Mouse (Mus musculus) bone marrow, adult 2 months (tissue): Measurements from ENCODE around the gene Phf7. TPM values are rescaled to one million over a fixed set of nuclear protein-coding genes. Genes with fewer than 3 reads are reported as not detected.
A peak's percentile ranks its signal among the peaks of the same experiment; 100 is the strongest.

ENCODE experiments used
- H3K27ac ChIP-seq: fragments of 200-500 bp; 2 replicates; pipeline ENCODE4 v1.5.1; 2012; ENCODE audit warnings: low read depth, mild to moderate bottlenecking, control low read depth, inconsistent platforms, low read length; ENCODE audit not compliant: control insufficient read depth, poor library complexity, insufficient read depth
- H3K4me1 ChIP-seq: fragments of 200-500 bp; 2 replicates; pipeline ENCODE4 v1.6.1; 2011; ENCODE audit warnings: low read length; ENCODE audit not compliant: control insufficient read depth, insufficient read depth
- H3K4me3 ChIP-seq: fragments of 200-500 bp; replicated peaks from 2 replicates; pipeline ENCODE3; 2011; ENCODE audit warnings: mild to moderate bottlenecking, low read depth, low read length, control low read depth; ENCODE audit not compliant: control insufficient read depth
- CTCF ChIP-seq: fragments of 200-500 bp; IDR thresholded peaks from 2 replicates; pipeline ENCODE4 v1.5.1; 2011; ENCODE audit warnings: low read length, control low read depth; ENCODE audit not compliant: control insufficient read depth, insufficient read depth
- POLR2A ChIP-seq: fragments of 200-500 bp; IDR thresholded peaks from 2 replicates; pipeline ENCODE4 v1.6.1; 2011; ENCODE audit warnings: low read depth, mild to moderate bottlenecking, control low read depth, low read length, borderline replicate concordance; ENCODE audit not compliant: control insufficient read depth
- WGBS: fragments of 180-500 bp; shearing (Covaris S2); methylation state at CpG from one replicate; pipeline ENCODE4 v1.1.7; 2018; 5-methylcytosine and 5-hydroxymethylcytosine counted together
- polyA plus RNA-seq: library from polyadenylated mRNA; stranded (reverse); fragments of >200 nt; gene quantifications from 2 replicates; pipeline ENCODE4 v1.2.4, GENCODE M21; 2011; ENCODE audit warnings: low replicate concordance; ENCODE audit not compliant: missing spikeins, insufficient read depth, insufficient read length

The Phf7 gene
- polyA plus RNA-seq, 1 experiment, result 9.9 TPM

DNA sequence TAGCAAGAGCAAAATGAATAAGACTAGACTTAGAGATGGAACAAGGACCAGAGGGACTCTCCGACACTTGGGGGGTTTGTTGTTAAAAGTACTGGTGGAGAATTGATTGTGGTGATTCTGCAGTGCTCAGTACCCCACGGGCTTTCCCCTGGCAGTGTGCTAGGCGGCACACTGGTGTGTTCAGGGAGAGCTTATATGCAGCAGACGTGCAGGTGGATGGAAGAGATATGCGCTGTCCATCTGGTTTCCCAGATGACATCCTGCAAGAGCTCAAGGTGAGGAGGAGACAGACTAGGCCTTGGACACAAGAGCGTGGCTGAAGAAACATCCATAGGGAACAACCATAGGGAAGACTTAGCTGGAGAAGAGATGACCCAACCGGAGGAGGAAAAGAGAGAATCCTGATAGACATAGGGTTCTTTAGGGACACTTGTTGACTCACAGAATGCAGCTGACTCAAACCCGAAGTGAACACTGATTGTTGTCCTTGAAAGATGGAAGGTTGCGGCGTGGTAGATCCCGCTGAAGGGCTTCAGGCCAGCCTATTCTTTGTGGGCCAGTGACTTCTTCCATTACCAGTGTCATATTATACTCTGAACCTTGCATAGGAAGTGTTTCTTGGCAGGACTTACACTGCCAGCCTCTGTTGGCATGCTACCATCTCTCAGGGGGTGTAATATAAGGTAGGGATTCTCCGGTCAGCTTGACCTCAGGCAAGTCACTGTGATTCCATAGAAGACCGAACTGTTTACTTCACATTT, 43.9 kb downstream of the Phf7 start:
- Histone ChIP-seq H3K4me1 (peaks cover 4% of the 10 kb centered on the region), H3K27ac (peak overlapping the region; percentile 75), H3K4me3 (peak overlapping the region; percentile 91)
- TF ChIP-seq POLR2A (no peak), CTCF (no peak)
- WGBS, result 66% methylated on average over 13 of the region's 13 CpGs

DNA sequence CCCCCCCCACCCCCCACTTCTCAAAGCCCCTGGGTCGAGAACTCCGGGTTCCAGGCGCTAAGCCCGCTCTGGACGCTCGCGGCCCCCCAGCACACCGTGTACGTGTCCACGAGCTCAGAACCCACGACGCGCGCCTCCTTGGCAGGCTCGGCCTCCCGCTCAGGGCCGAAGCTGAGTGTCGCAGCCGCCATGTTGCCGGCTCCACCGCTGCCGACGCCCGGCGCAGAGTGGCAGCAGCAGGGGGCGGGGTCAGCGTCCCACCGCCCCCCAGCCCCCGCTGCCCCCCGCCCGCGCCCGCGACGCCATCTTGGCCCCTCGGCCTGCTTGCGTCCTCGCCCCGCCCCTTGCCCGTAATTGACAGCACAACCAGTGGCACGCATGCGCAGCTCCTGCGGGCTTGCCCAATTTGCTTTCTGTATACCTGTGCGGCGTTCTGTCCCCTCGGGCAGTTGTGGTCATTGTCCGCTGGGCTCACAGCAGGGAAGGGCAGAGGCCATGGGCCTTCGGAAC, 44.6 kb downstream of the Phf7 start:
- Histone ChIP-seq H3K27ac (peak overlapping the region; percentile 84), H3K4me1 (peaks cover 4% of the 10 kb centered on the region), H3K4me3 (peak overlapping the region; percentile 91)
- 1% methylated on average over 42 of the region's 48 CpGs for WGBS
- TF ChIP-seq POLR2A (peak; percentile 67; the same call in 1 of the 2 replicates), CTCF (no peak)

DNA sequence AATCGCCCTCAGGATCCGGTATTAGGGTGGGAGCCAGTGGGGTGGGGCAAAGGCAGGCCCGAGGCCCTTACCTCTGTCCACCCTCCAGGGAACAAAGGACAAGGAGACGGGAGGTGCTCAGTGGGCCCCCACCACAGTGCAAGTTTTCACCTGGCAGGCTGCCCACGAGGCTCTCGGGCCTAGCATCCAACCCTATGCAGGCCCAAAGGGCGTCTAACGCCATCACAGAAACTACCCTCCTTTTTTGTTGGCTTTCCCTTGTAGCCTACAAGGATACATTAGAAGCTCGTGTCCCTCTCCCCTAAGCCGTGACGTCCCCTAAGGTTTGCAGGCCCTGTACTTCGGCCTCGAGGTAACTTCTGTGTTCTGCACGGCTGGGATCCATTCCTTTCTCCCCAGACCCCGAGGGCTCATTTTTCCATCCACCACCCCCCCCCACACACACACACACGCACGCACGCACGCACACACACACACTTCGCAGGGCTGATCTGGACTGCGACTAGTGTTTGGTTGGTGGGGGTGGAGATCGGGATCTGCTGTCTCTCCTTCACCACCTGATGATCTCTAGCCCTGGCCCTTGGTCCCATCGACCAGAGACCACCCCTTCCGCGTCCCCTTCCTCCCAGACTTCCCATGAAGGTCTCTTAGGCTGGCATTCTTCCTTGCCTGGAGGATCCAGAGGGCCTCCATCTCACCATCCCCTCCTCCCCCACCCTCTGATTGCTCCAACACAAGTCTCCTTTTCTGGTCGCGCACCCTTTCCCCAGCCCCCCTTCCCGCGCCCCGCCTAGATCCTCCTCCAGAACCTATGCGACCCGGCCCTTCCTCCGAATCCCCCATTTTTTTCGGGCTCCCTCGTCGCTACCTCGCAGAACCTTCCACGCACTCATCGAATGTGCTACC, 45.3 kb downstream of the Phf7 start:
- TF ChIP-seq POLR2A (no peak; the same call in 1 of the 2 replicates), CTCF (no peak)
- Histone ChIP-seq H3K4me3 (peak overlapping the region; percentile 91), H3K4me1 (peaks cover 4% of the 10 kb centered on the region), H3K27ac (peak overlapping the region; percentile 84)
- 1% methylated on average over 39 of the region's 39 CpGs for WGBS

DNA sequence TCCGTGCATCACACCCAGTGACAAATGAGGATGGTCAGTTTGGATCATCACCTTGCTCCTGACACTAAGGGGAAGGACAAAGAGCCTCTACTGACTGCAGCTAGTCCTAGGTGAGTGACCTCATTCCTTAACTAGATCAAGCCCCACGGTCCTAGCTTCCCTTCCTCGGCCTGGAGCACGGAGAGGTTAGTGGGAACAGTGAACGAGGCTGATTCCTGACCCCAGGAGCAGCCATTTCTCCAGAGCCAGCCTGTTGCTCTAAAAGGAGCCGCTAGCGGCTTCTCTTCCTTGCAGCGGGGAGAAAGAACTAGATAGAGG, 45.9 kb downstream of the Phf7 start:
- H3K27ac ChIP-seq, result no peak overlapping the region; the same call in 1 of the 2 replicates
- no peak for TF ChIP-seq POLR2A
- no peak for TF ChIP-seq CTCF

DNA sequence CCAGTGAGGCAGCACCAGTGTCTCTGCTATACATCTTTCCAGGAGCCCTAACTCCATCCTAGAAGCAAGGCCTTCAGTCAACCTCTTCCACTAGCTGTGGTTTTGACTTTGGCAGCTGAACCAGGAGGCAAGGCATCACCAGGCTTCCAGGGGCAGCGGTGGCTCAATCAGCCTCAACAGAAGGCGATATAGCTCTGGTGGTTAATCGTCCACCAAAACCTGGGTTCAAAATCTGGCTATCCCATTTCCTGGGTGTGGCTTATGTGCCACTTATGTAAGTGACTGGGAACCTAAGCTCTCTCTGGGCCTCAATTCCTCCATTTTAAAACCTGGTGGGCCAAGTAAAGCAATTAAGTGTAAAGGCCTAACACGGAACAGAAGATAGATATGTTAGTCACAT, 46.3 kb downstream of the Phf7 start:
- no peak for TF ChIP-seq CTCF
- TF ChIP-seq POLR2A, result no peak
- WGBS, result 49% methylated on average over 4 of the region's 4 CpGs
- peaks cover 4% of the 10 kb centered on the region for H3K4me1 ChIP-seq
- no peak overlapping the region for H3K27ac ChIP-seq
- no peak overlapping the region for H3K4me3 ChIP-seq

More for the DNA sequence above, 45.9 kb downstream of the Phf7 start:
- H3K4me3 ChIP-seq, result peak overlapping the region; percentile 52
- 24% methylated on average over 8 of the region's 8 CpGs for WGBS
- peaks cover 4% of the 10 kb centered on the region for H3K4me1 ChIP-seq

DNA sequence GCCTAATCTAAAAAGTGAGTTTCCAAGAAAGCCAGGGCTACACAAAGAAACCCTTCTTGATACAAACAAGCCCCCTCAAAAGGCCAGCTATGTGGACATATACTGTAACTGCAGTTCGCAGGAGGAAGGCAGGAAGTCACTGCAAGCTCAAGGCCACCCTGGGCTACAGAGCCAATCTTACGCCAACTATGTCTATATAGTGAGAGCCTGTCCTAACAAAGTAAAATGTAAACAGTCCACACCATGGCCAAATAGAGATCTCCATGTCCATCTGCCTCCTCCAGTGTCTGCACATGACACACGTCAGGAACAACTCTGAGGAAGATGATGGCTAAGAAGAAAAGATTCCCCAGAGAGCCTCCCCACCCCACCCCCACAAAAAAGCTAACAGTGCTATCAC, 51.1 kb downstream of the Phf7 start:
- TF ChIP-seq CTCF (no peak), POLR2A (no peak)
- WGBS, result 85% methylated on average over 3 of the region's 3 CpGs
- no peaks in the 10 kb centered on the region for H3K4me1 ChIP-seq
- H3K4me3 ChIP-seq, result no peak overlapping the region
- no peak overlapping the region for H3K27ac ChIP-seq

DNA sequence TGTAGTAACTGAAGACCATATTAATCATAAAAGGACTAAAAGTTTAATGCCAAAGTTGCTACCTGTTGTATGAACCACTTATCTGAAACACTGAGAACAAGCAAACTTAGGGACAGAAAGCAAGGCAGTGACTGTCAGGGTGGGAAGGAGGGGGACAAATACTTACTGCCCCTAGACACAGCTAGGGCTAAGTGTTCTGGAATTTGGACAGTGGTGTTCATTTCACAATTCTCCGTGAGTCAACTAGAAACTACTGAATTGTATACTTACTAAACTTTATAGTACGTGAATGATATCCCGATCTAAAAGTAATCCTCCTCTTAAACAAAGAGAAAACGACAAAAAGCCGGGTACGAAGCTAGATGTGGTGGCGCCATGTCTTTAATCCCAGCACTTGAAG, 51.5 kb downstream of the Phf7 start:
- Histone ChIP-seq H3K4me1 (no peaks in the 10 kb centered on the region), H3K27ac (no peak overlapping the region), H3K4me3 (no peak overlapping the region)
- no peak for TF ChIP-seq POLR2A
- no peak for TF ChIP-seq CTCF
- WGBS, result 91% methylated on average over 7 of the region's 7 CpGs
